In genomic region chr7:36155576-36155975, GRCm38 (mm10) we compare ENCODE assay signal across 24 mouse cellular contexts.
DNase-seq lines count a peak whose midpoint lies in the region; ATAC-seq and TF ChIP-seq lines count a peak whose summit lies in the region.
"Had no signal": no experiment of that assay in that cellular context is flagged by ENCODE, and none has a peak within 500 bp of the region (broad histone marks: within the 10 kb centered on the region; RNA-seq: fewer than 3 reads in every experiment).

No protein-coding gene starts in this region.

- peaks cover 5% of the 10 kb centered on the region; the same call in 1 of the 2 replicates for H3K4me1 ChIP-seq in embryonic facial prominence, embryonic 14.5 days (ENCODE audit: control insufficient read depth, insufficient read depth, low read length)
- H3K4me1 ChIP-seq in embryonic facial prominence, embryonic 10.5 days = peaks cover 38% of the 10 kb centered on the region
- H3K4me1 ChIP-seq in lung, embryonic 14.5 days (ENCODE audit: insufficient read depth) = peaks cover 14% of the 10 kb centered on the region
- H3K4me1 ChIP-seq in lung, adult 2 months (ENCODE audit: control insufficient read depth, insufficient read depth, low read length) = no peaks in the 10 kb centered on the region
- peaks cover 9% of the 10 kb centered on the region; the same call in 1 of the 2 replicates for H3K4me1 ChIP-seq in hindbrain, embryonic 14.5 days (replicated peaks; ENCODE audit: control insufficient read depth, insufficient read depth, low read length)
- H3K4me1 ChIP-seq: heart, embryonic 13.5 days had no signal

- ATAC-seq in embryonic facial prominence, embryonic 14.5 days (ENCODE audit: low read depth) = no peak; the same call in 1 of the 2 replicates
- ATAC-seq in lung, embryonic 14.5 days (ENCODE audit: insufficient read depth) = no peak
- ATAC-seq in hindbrain, embryonic 14.5 days (ENCODE audit: low FRiP score) = no peak
- ATAC-seq: activated CD4-positive, CD25-positive, alpha-beta regulatory T cell, adult 4 months; forebrain, embryonic 13.5 days; forebrain, embryonic 16.5 days; hindbrain, embryonic 16.5 days had no signal

- no peak overlapping the region for H3K9ac ChIP-seq in embryonic facial prominence, embryonic 14.5 days (ENCODE audit: low read depth, low read length)
- H3K9ac ChIP-seq in lung, embryonic 14.5 days = no peak overlapping the region
- no peak overlapping the region for H3K9ac ChIP-seq in hindbrain, embryonic 14.5 days
- H3K9ac ChIP-seq: embryonic facial prominence, embryonic 13.5 days; forebrain, embryonic 13.5 days; heart, embryonic 13.5 days; hindbrain, embryonic 12.5 days had no signal

- no peak overlapping the region for H3K4me2 ChIP-seq in embryonic facial prominence, embryonic 14.5 days (ENCODE audit: low read depth, low read length)
- no peak overlapping the region for H3K4me2 ChIP-seq in lung, embryonic 14.5 days
- no peak overlapping the region for H3K4me2 ChIP-seq in hindbrain, embryonic 14.5 days (replicated peaks)
- H3K4me2 ChIP-seq: embryonic facial prominence, embryonic 13.5 days; forebrain, embryonic 13.5 days; heart, embryonic 13.5 days; hindbrain, embryonic 12.5 days had no signal

- no peaks in the 10 kb centered on the region for H3K36me3 ChIP-seq in embryonic facial prominence, embryonic 14.5 days (ENCODE audit: control insufficient read depth, insufficient read depth, low read length)
- no peaks in the 10 kb centered on the region for H3K36me3 ChIP-seq in embryonic facial prominence, embryonic 10.5 days (replicated peaks)
- no peaks in the 10 kb centered on the region for H3K36me3 ChIP-seq in lung, embryonic 14.5 days (ENCODE audit: insufficient read depth)
- H3K36me3 ChIP-seq in hindbrain, embryonic 14.5 days (replicated peaks; ENCODE audit: control insufficient read depth, insufficient read depth) = no peaks in the 10 kb centered on the region
- H3K36me3 ChIP-seq: embryonic facial prominence, embryonic 13.5 days; forebrain, embryonic 10.5 days; heart, embryonic 10.5 days; heart, embryonic 13.5 days; hindbrain, embryonic 12.5 days had no signal

- H3K27ac ChIP-seq in embryonic facial prominence, embryonic 14.5 days (replicated peaks; ENCODE audit: low read depth, low read length) = no peak overlapping the region
- no peak overlapping the region for H3K27ac ChIP-seq in embryonic facial prominence, embryonic 10.5 days (replicated peaks)
- peak overlapping the region; percentile 71; the same call in 1 of the 2 replicates for H3K27ac ChIP-seq in lung, embryonic 14.5 days (ENCODE audit: low read depth)
- H3K27ac ChIP-seq in hindbrain, embryonic 14.5 days = no peak overlapping the region
- H3K27ac ChIP-seq: embryonic facial prominence, embryonic 13.5 days; forebrain, embryonic 10.5 days; forebrain, embryonic 13.5 days; heart, adult 2 months; heart, embryonic 10.5 days; heart, embryonic 13.5 days; hindbrain, embryonic 12.5 days had no signal

- TF ChIP-seq CTCF in lung, embryonic 14.5 days (IDR thresholded peaks at IDR 0.05; ENCODE audit: low read depth) = no peak
- no peak for TF ChIP-seq CTCF in lung, adult 2 months (IDR thresholded peaks at IDR 0.05; ENCODE audit: insufficient read depth, low read length)
- no peak for TF ChIP-seq CTCF in brain, embryonic 14.5 days (IDR thresholded peaks at IDR 0.05; ENCODE audit: borderline replicate concordance, extremely low read depth, insufficient read depth, insufficient read length)

- DNase-seq in embryonic facial prominence, embryonic 14.5 days (ENCODE audit: low spot score) = peak; percentile 62
- DNase-seq in embryonic facial prominence, embryonic 10.5 days (ENCODE audit: low spot score) = no peak
- DNase-seq in lung, embryonic 14.5 days = peak; percentile 60
- DNase-seq in lung, adult 2 months = no peak
- DNase-seq in brain, embryonic 14.5 days (ENCODE audit: low read depth) = peak; percentile 9
- no peak for DNase-seq in hindbrain, embryonic 14.5 days (ENCODE audit: low spot score)
- DNase-seq: adrenal gland, postnatal 10 days; adrenal gland, postnatal 36 days; cerebellum, adult 11 months; cerebellum, adult 2 months; cerebellum, adult 9-11 months; cerebellum, postnatal 25 days; gastrocnemius, postnatal 10 days; gastrocnemius, postnatal 36 days; heart, adult 2 months had no signal

- H3K4me3 ChIP-seq in embryonic facial prominence, embryonic 14.5 days (ENCODE audit: low read depth, low read length) = no peak overlapping the region
- no peak overlapping the region for H3K4me3 ChIP-seq in embryonic facial prominence, embryonic 10.5 days
- H3K4me3 ChIP-seq in lung, embryonic 14.5 days (ENCODE audit: low read depth, low read length) = no peak overlapping the region
- H3K4me3 ChIP-seq in lung, adult 2 months (replicated peaks; ENCODE audit: extremely low read depth, low read depth, low read length) = no peak overlapping the region
- no peak overlapping the region for H3K4me3 ChIP-seq in hindbrain, embryonic 14.5 days (replicated peaks; ENCODE audit: low read length)
- H3K4me3 ChIP-seq: embryonic facial prominence, embryonic 13.5 days; forebrain, embryonic 10.5 days; forebrain, embryonic 13.5 days; heart, adult 2 months; heart, embryonic 10.5 days; heart, embryonic 13.5 days; hindbrain, embryonic 12.5 days had no signal

- WGBS in embryonic facial prominence, embryonic 14.5 days = 42% methylated on average over 2 of the region's 2 CpGs
- 53% methylated on average over 2 of the region's 2 CpGs for WGBS in embryonic facial prominence, embryonic 10.5 days
- 35% methylated on average over 2 of the region's 2 CpGs for WGBS in lung, embryonic 14.5 days
- 41% methylated on average over 2 of the region's 2 CpGs for WGBS in lung, adult 2 months
- WGBS in hindbrain, embryonic 14.5 days = 70% methylated on average over 2 of the region's 2 CpGs

- no peak for TF ChIP-seq POLR2A in lung, adult 2 months (IDR thresholded peaks at IDR 0.05; ENCODE audit: borderline replicate concordance, extremely low read depth, low read depth, low read length)
- TF ChIP-seq POLR2A in brain, embryonic 14.5 days (IDR thresholded peaks at IDR 0.05; ENCODE audit: borderline replicate concordance, extremely low read depth, insufficient read depth, insufficient read length, poor library complexity, severe bottlenecking) = no peak

- no peaks in the 10 kb centered on the region for H3K9me3 ChIP-seq in embryonic facial prominence, embryonic 14.5 days (ENCODE audit: control insufficient read depth, low read length)
- no peaks in the 10 kb centered on the region for H3K9me3 ChIP-seq in embryonic facial prominence, embryonic 10.5 days
- H3K9me3 ChIP-seq in lung, embryonic 14.5 days (ENCODE audit: low read depth, low read length) = no peaks in the 10 kb centered on the region
- H3K9me3 ChIP-seq in hindbrain, embryonic 14.5 days (ENCODE audit: control insufficient read depth, low read length) = no peaks in the 10 kb centered on the region
- H3K9me3 ChIP-seq: embryonic facial prominence, embryonic 13.5 days; forebrain, embryonic 10.5 days; forebrain, embryonic 13.5 days; heart, embryonic 10.5 days; heart, embryonic 13.5 days; hindbrain, embryonic 12.5 days had no signal

- no peaks in the 10 kb centered on the region for H3K27me3 ChIP-seq in embryonic facial prominence, embryonic 14.5 days (replicated peaks; ENCODE audit: control insufficient read depth, insufficient read depth, low read length)
- no peaks in the 10 kb centered on the region for H3K27me3 ChIP-seq in embryonic facial prominence, embryonic 10.5 days (replicated peaks; ENCODE audit: low read depth, poor library complexity, severe bottlenecking)
- H3K27me3 ChIP-seq in lung, embryonic 14.5 days (ENCODE audit: insufficient read depth, low read length) = no peaks in the 10 kb centered on the region
- no peaks in the 10 kb centered on the region for H3K27me3 ChIP-seq in hindbrain, embryonic 14.5 days (ENCODE audit: control insufficient read depth, insufficient read depth, low read length)
- H3K27me3 ChIP-seq: embryonic facial prominence, embryonic 13.5 days; forebrain, embryonic 13.5 days; heart, embryonic 13.5 days; hindbrain, embryonic 12.5 days had no signal

Comparison
In these comparisons a context has a peak if more than half of its experiments do, and no peak if none do; other contexts are left out.
1. DNase-seq: peak in embryonic facial prominence, embryonic 14.5 days (single experiment), lung, embryonic 14.5 days (single experiment) and brain, embryonic 14.5 days (single experiment); none in embryonic facial prominence, embryonic 10.5 days (single experiment), lung, adult 2 months (single experiment) and hindbrain, embryonic 14.5 days (single experiment).